Mouse (Mus musculus) ES-Bruce4 (cell line): ENCODE data around the gene Ninj2.

Experiments
- CTCF ChIP-seq: IDR thresholded peaks from one replicate; pipeline ENCODE4 v1.8.1; 2011; ENCODE audit warnings: low read depth, low read length
- EP300 ChIP-seq: IDR thresholded peaks from 2 replicates; pipeline ENCODE4 v1.6.1; 2011; ENCODE audit warnings: low read depth, low read length; ENCODE audit not compliant: insufficient read depth

GRCm38 (mm10) chr6:120105055-120105454, 11.9 kb downstream of the Ninj2 start:
- TF ChIP-seq CTCF (no peak), EP300 (no peak)
